Mouse (Mus musculus) embryo, embryonic 11 days (tissue): ENCODE results near the gene Nme7.

Experiments used
- DNase-seq: peaks from one replicate; pipeline ENCODE4 v3.0.0-alpha.2; 2015

Nme7 gene

GRCm38 (mm10) chr1:164461726-164462125 lies 157.8 kb downstream of the Nme7 start:
- DNase-seq = no peak

GRCm38 (mm10) chr1:164467406-164467805 lies 163.5 kb downstream of the Nme7 start:
- no peak for DNase-seq

- no peak for DNase-seq
These were observed 164.4 kb downstream of the Nme7 start for GRCm38 (mm10) chr1:164468329-164468728.

- DNase-seq = no peak
These were observed 167.1 kb downstream of the Nme7 start for GRCm38 (mm10) chr1:164470985-164471384.

- no peak for DNase-seq
These were observed 167.7 kb downstream of the Nme7 start for GRCm38 (mm10) chr1:164471632-164472031.

GRCm38 (mm10) chr1:164473398-164473797 lies 169.5 kb downstream of the Nme7 start:
- DNase-seq = no peak

GRCm38 (mm10) chr1:164474310-164474709 lies 170.4 kb downstream of the Nme7 start:
- DNase-seq = no peak

- no peak for DNase-seq
These were observed 171.0 kb downstream of the Nme7 start for GRCm38 (mm10) chr1:164474778-164475511.

GRCm38 (mm10) chr1:164475895-164476294 lies 172.0 kb downstream of the Nme7 start:
- no peak for DNase-seq

- DNase-seq = no peak
These were observed 177.1 kb downstream of the Nme7 start for GRCm38 (mm10) chr1:164480755-164481644.

- no peak for DNase-seq
These were observed 177.9 kb downstream of the Nme7 start for GRCm38 (mm10) chr1:164481645-164482354.

- DNase-seq = no peak
These were observed 178.9 kb downstream of the Nme7 start for GRCm38 (mm10) chr1:164482833-164483232.

- DNase-seq = no peak
These were observed 179.8 kb downstream of the Nme7 start for GRCm38 (mm10) chr1:164483728-164484127.
